Mouse (Mus musculus) stomach, embryonic 14.5 days (tissue): ENCODE measurements around the gene Bace2. TPM values are rescaled to one million over a fixed set of nuclear protein-coding genes. Genes with fewer than 3 reads are reported as not detected.

Experiments used
- ATAC-seq: fragments of 200-750 bp; cut with Nextera tagmentation; 2 replicates; pipeline ENCODE4 v1.8.0; 2017; ENCODE audit warnings: low read depth, moderate TSS enrichment; ENCODE audit not compliant: insufficient number of reproducible peaks, insufficient read depth, low FRiP score
- H3K27ac ChIP-seq: fragments of 300-500 bp; sonication (generic); 2 replicates; pipeline ENCODE4 v1.5.1; 2014; ENCODE audit warnings: mild to moderate bottlenecking, low read length, moderate library complexity, mixed read lengths
- H3K27me3 ChIP-seq: fragments of 300-500 bp; sonication (generic); 2 replicates; pipeline ENCODE4 v1.6.1; 2014; ENCODE audit warnings: low read length, control low read depth, mixed read lengths; ENCODE audit not compliant: control insufficient read depth, insufficient read depth
- H3K36me3 ChIP-seq: fragments of 300-500 bp; sonication (generic); 2 replicates; pipeline ENCODE4 v1.6.1; 2014; ENCODE audit warnings: mild to moderate bottlenecking, control low read depth, low read length, moderate library complexity, mixed read lengths; ENCODE audit not compliant: control insufficient read depth, insufficient read depth
- H3K4me1 ChIP-seq: fragments of 300-500 bp; sonication (generic); 2 replicates; pipeline ENCODE4 v1.6.1; 2014; ENCODE audit warnings: low read length, control low read depth, mixed read lengths; ENCODE audit not compliant: control insufficient read depth, insufficient read depth
- H3K4me2 ChIP-seq: fragments of 300-500 bp; sonication (generic); replicated peaks from 2 replicates; pipeline ENCODE4 v1.6.1; 2014; ENCODE audit warnings: low read depth, low read length, control low read depth
- H3K4me3 ChIP-seq: fragments of 300-500 bp; sonication (generic); 2 replicates; pipeline ENCODE4 v1.5.1; 2014; ENCODE audit warnings: low read depth, low read length, control low read depth
- H3K9ac ChIP-seq: fragments of 300-500 bp; sonication (generic); replicated peaks from 2 replicates; pipeline ENCODE4 v1.6.1; 2014; ENCODE audit warnings: low read depth, mild to moderate bottlenecking, control low read depth, low read length, moderate library complexity, mixed read lengths
- H3K9me3 ChIP-seq: fragments of 300-500 bp; sonication (generic); 2 replicates; pipeline ENCODE4 v1.6.1; 2016; ENCODE audit warnings: low read depth, low read length, control low read depth; ENCODE audit not compliant: control insufficient read depth
- WGBS: fragments of 180-500 bp; shearing (Covaris S2); extraction: QIAGEN DNeasy Blood & Tissue Kit; methylation state at CpG from one replicate; pipeline ENCODE4 v1.1.7; 2014; 5-methylcytosine and 5-hydroxymethylcytosine counted together
- polyA plus RNA-seq: library from polyadenylated mRNA; unstranded; fragments of >200 nt; fragmentation: Nextera tagmentation; extraction: Ambion mirVana; gene quantifications from 2 replicates; pipeline ENCODE4 v1.2.1, GENCODE M21; 2014

Gene Bace2
- polyA plus RNA-seq, 1 experiment from 2014 or later: 89.0 TPM

GRCm38 (mm10) chr16:97466182-97466957 lies 109.8 kb downstream of the Bace2 start:
- WGBS: 52% methylated on average over 4 of the region's 4 CpGs

GRCm38 (mm10) chr16:97467472-97467871 lies 110.9 kb downstream of the Bace2 start:
- H3K4me3 ChIP-seq: no peak overlapping the region
- no peak for ATAC-seq
- 58% methylated on average over 3 of the region's 3 CpGs for WGBS
- H3K9me3 ChIP-seq: no peaks in the 10 kb centered on the region
- no peaks in the 10 kb centered on the region for H3K27me3 ChIP-seq
- H3K9ac ChIP-seq: no peak overlapping the region
- 0 out of 2 replicates have a peak, but pooled peaks cover 3% of the 10 kb centered on the region for H3K4me1 ChIP-seq
- H3K36me3 ChIP-seq: no peaks in the 10 kb centered on the region
- H3K27ac ChIP-seq: no peak overlapping the region
- H3K4me2 ChIP-seq: no peak overlapping the region

More at GRCm38 (mm10) chr16:97466182-97466957, 109.8 kb downstream of the Bace2 start:
- H3K9me3 ChIP-seq: no peaks in the 10 kb centered on the region
- H3K36me3 ChIP-seq: no peaks in the 10 kb centered on the region
- no peak overlapping the region for H3K27ac ChIP-seq
- ATAC-seq: no peak
- H3K4me1 ChIP-seq: 0 out of 2 replicates have a peak, but pooled peaks cover 3% of the 10 kb centered on the region
- no peak overlapping the region for H3K4me2 ChIP-seq
- no peak overlapping the region for H3K9ac ChIP-seq
- no peak overlapping the region for H3K4me3 ChIP-seq
- no peaks in the 10 kb centered on the region for H3K27me3 ChIP-seq

- WGBS: 77% methylated on average over 4 of the region's 4 CpGs
- no peaks in the 10 kb centered on the region for H3K4me1 ChIP-seq
These were observed 111.7 kb downstream of the Bace2 start for GRCm38 (mm10) chr16:97467993-97468791.

DNA sequence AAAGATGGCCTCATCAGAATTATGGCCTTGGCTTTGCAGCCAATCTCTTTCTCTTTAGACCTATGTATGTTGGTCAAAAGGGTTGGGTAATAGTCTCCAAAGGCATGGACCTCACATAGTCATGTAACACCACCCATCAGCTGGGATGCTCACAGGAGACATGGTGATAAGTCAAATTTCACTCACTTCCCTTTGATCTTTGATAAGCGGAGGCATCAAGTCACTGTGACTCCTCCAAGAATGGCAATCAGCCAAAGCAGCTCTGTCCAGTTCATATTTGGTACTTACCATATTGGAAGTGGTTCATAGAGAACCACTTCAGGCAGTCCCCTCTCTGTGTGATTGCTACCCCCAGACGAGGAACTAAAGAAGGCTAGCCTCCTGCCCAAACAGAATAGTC lies 118.1 kb downstream of the Bace2 start:
- H3K4me3 ChIP-seq: no peak overlapping the region
- no peaks in the 10 kb centered on the region for H3K4me1 ChIP-seq
- no peak overlapping the region for H3K9ac ChIP-seq
- no peaks in the 10 kb centered on the region for H3K27me3 ChIP-seq
- no peak for ATAC-seq
- H3K4me2 ChIP-seq: no peak overlapping the region
- no peak overlapping the region for H3K27ac ChIP-seq
- WGBS: 76% methylated on average over 2 of the region's 2 CpGs
- H3K9me3 ChIP-seq: no peaks in the 10 kb centered on the region
- no peaks in the 10 kb centered on the region for H3K36me3 ChIP-seq

More at GRCm38 (mm10) chr16:97467993-97468791, 111.7 kb downstream of the Bace2 start:
- Histone ChIP-seq H3K4me3 (no peak overlapping the region), H3K4me2 (no peak overlapping the region), H3K9me3 (no peaks in the 10 kb centered on the region), H3K36me3 (no peaks in the 10 kb centered on the region), H3K27ac (no peak overlapping the region), H3K9ac (no peak overlapping the region), H3K27me3 (no peaks in the 10 kb centered on the region)
- no peak for ATAC-seq

- H3K9me3 ChIP-seq: no peaks in the 10 kb centered on the region
- H3K4me1 ChIP-seq: no peaks in the 10 kb centered on the region
- no peak for ATAC-seq
- no peaks in the 10 kb centered on the region for H3K27me3 ChIP-seq
- H3K27ac ChIP-seq: no peak overlapping the region
- no peak overlapping the region for H3K4me3 ChIP-seq
- no peak overlapping the region for H3K9ac ChIP-seq
- 81% methylated on average over 3 of the region's 3 CpGs for WGBS
- H3K4me2 ChIP-seq: no peak overlapping the region
- H3K36me3 ChIP-seq: no peaks in the 10 kb centered on the region
These were observed 119.0 kb downstream of the Bace2 start for GRCm38 (mm10) chr16:97475581-97475980.

DNA sequence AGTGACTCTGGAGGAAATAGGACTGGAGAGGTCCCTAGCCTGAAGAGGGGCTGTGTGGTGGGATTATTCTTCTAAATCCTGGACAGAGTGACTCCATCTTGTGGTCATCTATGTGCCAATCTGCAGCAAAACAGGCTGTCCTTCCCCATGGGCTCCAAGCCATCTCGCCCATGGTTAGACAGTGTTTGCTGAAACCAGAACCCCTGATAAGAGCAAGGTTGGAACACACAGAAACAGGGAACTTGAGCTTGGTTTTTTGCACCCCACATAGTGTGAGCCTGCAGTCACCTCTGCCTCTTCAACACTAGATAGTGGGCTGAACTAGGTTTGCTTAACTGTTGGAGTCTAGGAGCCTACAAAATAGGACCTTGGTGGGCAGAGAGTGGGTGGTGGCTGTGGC lies 120.0 kb downstream of the Bace2 start:
- Histone ChIP-seq H3K4me3 (no peak overlapping the region), H3K4me1 (no peaks in the 10 kb centered on the region), H3K9me3 (no peaks in the 10 kb centered on the region), H3K27ac (no peak overlapping the region), H3K27me3 (no peaks in the 10 kb centered on the region), H3K9ac (no peak overlapping the region), H3K4me2 (no peak overlapping the region), H3K36me3 (no peaks in the 10 kb centered on the region)
- ATAC-seq: no peak
- WGBS: 78% methylated on average over 1 of the region's 1 CpGs

- Histone ChIP-seq H3K36me3 (no peaks in the 10 kb centered on the region), H3K27me3 (no peaks in the 10 kb centered on the region), H3K4me3 (no peak overlapping the region), H3K4me1 (no peaks in the 10 kb centered on the region), H3K9me3 (no peaks in the 10 kb centered on the region), H3K9ac (no peak overlapping the region), H3K27ac (no peak overlapping the region), H3K4me2 (no peak overlapping the region)
- ATAC-seq: no peak
- WGBS: 78% methylated on average over 2 of the region's 2 CpGs
These were observed 122.1 kb downstream of the Bace2 start for GRCm38 (mm10) chr16:97478655-97479054.

DNA sequence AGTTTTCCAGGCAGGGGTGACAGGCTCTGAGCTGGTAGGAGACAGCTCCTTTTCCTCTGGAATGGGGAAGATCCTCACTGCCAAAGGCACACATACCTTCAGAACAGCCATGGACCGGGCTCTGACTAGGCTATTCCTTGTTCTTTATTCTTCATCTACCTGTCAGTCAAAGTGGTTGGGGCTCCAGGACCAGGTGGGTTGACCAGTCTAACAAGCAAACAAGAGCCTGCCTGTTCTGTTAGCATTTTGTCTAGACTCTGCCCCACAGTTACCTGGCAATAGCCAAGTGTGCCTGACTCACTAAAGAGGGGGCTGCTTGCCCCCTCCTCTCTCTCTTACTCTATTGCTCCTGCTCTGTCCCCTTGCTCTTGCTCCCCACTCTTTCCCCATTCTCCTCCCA lies 135.8 kb downstream of the Bace2 start:
- Histone ChIP-seq H3K27ac (no peak overlapping the region), H3K4me3 (no peak overlapping the region), H3K36me3 (no peaks in the 10 kb centered on the region), H3K4me2 (no peak overlapping the region), H3K9ac (no peak overlapping the region), H3K4me1 (no peaks in the 10 kb centered on the region), H3K9me3 (no peaks in the 10 kb centered on the region), H3K27me3 (no peaks in the 10 kb centered on the region)
- peak; percentile 61; the same call in 1 of the 2 replicates for ATAC-seq
- WGBS: 75% methylated on average over 1 of the region's 1 CpGs
